Mouse (Mus musculus) midbrain, embryonic 13.5 days (tissue): ENCODE results near the gene Gfod1. TPM values are rescaled to one million over a fixed set of nuclear protein-coding genes. Genes with fewer than 3 reads are reported as not detected.
A peak's percentile ranks its signal among the peaks of the same experiment; 100 is the strongest.

ENCODE experiments used
- ATAC-seq: fragments of 200-750 bp; cut with Nextera tagmentation; 2 replicates; pipeline ENCODE4 v1.8.0; 2017; ENCODE audit warnings: mild to moderate bottlenecking, moderate TSS enrichment, moderate library complexity
- H3K27ac ChIP-seq: fragments of 300-500 bp; sonication (generic); 2 replicates; pipeline ENCODE4 v1.5.1; 2015; ENCODE audit warnings: inconsistent platforms, mild to moderate bottlenecking, moderate library complexity
- H3K27me3 ChIP-seq: fragments of 300-500 bp; sonication (generic); 2 replicates; pipeline ENCODE4 v1.6.1; 2015; ENCODE audit warnings: mild to moderate bottlenecking, inconsistent platforms
- H3K36me3 ChIP-seq: fragments of 300-500 bp; sonication (generic); 2 replicates; pipeline ENCODE4 v1.6.1; 2015; ENCODE audit warnings: mild to moderate bottlenecking, inconsistent platforms
- H3K4me1 ChIP-seq: fragments of 300-500 bp; sonication (generic); replicated peaks from 2 replicates; pipeline ENCODE4 v1.6.1; 2015; ENCODE audit warnings: inconsistent platforms
- H3K4me2 ChIP-seq: fragments of 300-500 bp; sonication (generic); replicated peaks from 2 replicates; pipeline ENCODE4 v1.6.1; 2015; ENCODE audit warnings: moderate library complexity, mild to moderate bottlenecking, inconsistent platforms
- H3K4me3 ChIP-seq: fragments of 300-500 bp; sonication (generic); replicated peaks from 2 replicates; pipeline ENCODE4 v1.5.1; 2015; ENCODE audit warnings: mild to moderate bottlenecking, inconsistent platforms
- H3K9ac ChIP-seq: fragments of 300-500 bp; sonication (generic); replicated peaks from 2 replicates; pipeline ENCODE4 v1.6.1; 2015; ENCODE audit warnings: mild to moderate bottlenecking, inconsistent platforms
- H3K9me3 ChIP-seq: fragments of 300-500 bp; sonication (generic); 2 replicates; pipeline ENCODE4 v1.6.1; 2016; ENCODE audit warnings: mild to moderate bottlenecking, inconsistent platforms
- WGBS: fragments of 180-500 bp; shearing (Covaris S2); methylation state at CpG from one replicate; pipeline ENCODE4 v1.1.7; 2015; 5-methylcytosine and 5-hydroxymethylcytosine counted together
- polyA plus RNA-seq: library from polyadenylated mRNA; unstranded; fragments of >200 nt; fragmentation: Nextera tagmentation; extraction: Ambion mirVana; gene quantifications from 2 replicates; pipeline ENCODE4 v1.2.1, GENCODE M21; 2015

Gfod1 gene
- polyA plus RNA-seq, 1 experiment from 2014 or later: 1.7 TPM

- ATAC-seq: 0 out of 2 replicates have a peak, but pooled peaks have one; percentile 17
- H3K27me3 ChIP-seq: no peaks in the 10 kb centered on the region
- no peaks in the 10 kb centered on the region for H3K9me3 ChIP-seq
- no peak overlapping the region for H3K4me2 ChIP-seq
- no peak overlapping the region; the same call in 1 of the 2 replicates for H3K27ac ChIP-seq
- WGBS: 89% methylated on average over 12 of the region's 12 CpGs
- H3K4me3 ChIP-seq: no peak overlapping the region
- H3K9ac ChIP-seq: no peak overlapping the region
- H3K4me1 ChIP-seq: peaks cover 9% of the 10 kb centered on the region; the same call in 1 of the 2 replicates
- H3K36me3 ChIP-seq: no peaks in the 10 kb centered on the region
These were observed 97.8 kb downstream of the Gfod1 start for GRCm38 (mm10) chr13:43206118-43206683.

DNA sequence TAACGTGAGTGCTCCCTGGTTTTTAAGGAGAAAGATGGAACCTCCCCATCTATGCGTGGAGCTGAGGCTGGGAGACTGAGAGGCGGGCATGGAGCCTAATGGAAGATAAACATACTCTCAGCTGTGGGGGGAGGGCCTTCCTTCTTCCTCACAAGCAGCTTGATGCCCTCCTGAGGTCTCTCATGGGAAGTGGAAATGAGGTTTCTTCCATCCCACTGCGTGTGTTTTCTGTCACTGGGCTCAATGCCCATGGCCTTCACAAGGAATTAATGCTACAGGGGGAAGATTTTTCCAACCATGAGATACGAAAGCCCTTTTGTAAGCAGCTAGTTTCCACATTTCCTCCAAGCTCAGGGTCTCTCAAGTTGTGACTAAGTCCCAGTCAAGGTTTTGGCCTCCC lies 100.3 kb downstream of the Gfod1 start:
- ATAC-seq: no peak
- H3K4me2 ChIP-seq: no peak overlapping the region
- no peak overlapping the region for H3K27ac ChIP-seq
- H3K4me1 ChIP-seq: no peaks in the 10 kb centered on the region
- H3K36me3 ChIP-seq: peaks cover 9% of the 10 kb centered on the region
- no peak overlapping the region for H3K4me3 ChIP-seq
- WGBS: 67% methylated on average over 5 of the region's 5 CpGs
- H3K9me3 ChIP-seq: no peaks in the 10 kb centered on the region
- no peaks in the 10 kb centered on the region for H3K27me3 ChIP-seq
- no peak overlapping the region for H3K9ac ChIP-seq

DNA sequence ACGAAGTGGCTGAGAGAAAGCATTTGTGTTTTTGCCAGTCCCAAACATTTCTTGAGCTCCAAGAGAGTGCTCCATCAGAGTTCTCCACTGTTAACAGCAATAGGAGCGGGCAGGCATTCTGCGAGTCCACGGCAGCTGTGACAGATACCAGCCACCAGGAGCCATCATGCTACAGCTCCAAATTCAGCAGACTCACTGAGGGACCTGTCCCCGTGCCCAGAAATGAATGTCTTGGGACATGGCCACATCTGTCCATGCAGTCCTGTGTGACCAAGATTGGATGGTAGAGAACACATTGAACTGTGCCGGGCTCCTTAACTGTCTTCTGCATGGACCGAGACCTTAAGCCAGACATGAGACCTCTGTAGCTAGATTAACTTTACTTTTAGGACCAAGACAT lies 100.7 kb downstream of the Gfod1 start:
- no peak for ATAC-seq
- H3K9me3 ChIP-seq: no peaks in the 10 kb centered on the region
- no peak overlapping the region for H3K4me3 ChIP-seq
- H3K4me1 ChIP-seq: no peaks in the 10 kb centered on the region
- H3K27ac ChIP-seq: no peak overlapping the region
- H3K36me3 ChIP-seq: peaks cover 9% of the 10 kb centered on the region
- no peak overlapping the region for H3K4me2 ChIP-seq
- H3K9ac ChIP-seq: no peak overlapping the region
- no peaks in the 10 kb centered on the region for H3K27me3 ChIP-seq
- 84% methylated on average over 7 of the region's 7 CpGs for whole genome bisulfite sequencing

DNA sequence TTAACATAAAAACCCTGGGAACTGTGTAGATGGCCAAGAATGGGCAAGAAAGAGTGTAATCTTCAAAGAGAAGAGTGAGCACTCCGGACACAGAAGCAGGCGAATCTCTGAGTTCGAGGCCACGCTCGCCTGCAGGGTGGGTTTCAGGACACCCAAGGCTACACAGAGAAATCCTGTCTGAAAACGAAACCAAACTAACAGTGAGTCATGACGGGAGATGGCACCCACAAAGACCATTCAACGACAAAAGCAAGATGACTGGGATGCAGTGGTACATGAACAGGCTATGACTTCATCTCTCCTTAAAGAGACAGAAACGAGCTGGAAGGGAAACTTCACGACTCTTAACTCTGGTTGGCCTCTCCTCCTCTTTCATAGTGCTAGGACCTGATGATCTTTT lies 101.6 kb downstream of the Gfod1 start:
- Histone ChIP-seq H3K4me1 (no peaks in the 10 kb centered on the region), H3K27ac (no peak overlapping the region), H3K27me3 (no peaks in the 10 kb centered on the region), H3K4me2 (no peak overlapping the region), H3K4me3 (no peak overlapping the region), H3K36me3 (peaks cover 9% of the 10 kb centered on the region), H3K9ac (no peak overlapping the region), H3K9me3 (no peaks in the 10 kb centered on the region)
- ATAC-seq: no peak
- WGBS: 84% methylated on average over 10 of the region's 10 CpGs

DNA sequence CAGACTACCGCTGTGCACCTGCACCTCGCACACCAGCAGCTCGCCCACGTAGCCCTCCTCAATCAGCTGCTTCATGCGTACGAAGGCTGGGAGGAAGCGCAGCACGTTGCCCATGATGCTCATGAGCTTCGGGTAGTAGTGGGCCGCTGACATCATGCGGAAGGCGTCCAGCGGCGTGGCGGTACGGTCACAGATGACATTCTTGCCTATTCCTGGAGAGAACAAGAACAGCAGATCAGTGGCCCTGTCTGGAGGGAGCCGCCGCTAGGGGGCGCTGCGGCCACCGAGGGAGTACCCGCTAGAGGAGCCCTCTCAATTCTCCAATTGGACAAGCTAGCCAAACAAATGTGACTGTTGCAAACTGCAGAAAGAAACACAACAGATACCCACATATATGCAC lies 102.9 kb downstream of the Gfod1 start:
- no peaks in the 10 kb centered on the region for H3K27me3 ChIP-seq
- no peak overlapping the region for H3K9ac ChIP-seq
- no peak for ATAC-seq
- 40% methylated on average over 22 of the region's 22 CpGs for WGBS
- H3K4me2 ChIP-seq: no peak overlapping the region
- H3K4me1 ChIP-seq: no peaks in the 10 kb centered on the region
- no peak overlapping the region for H3K27ac ChIP-seq
- H3K9me3 ChIP-seq: no peaks in the 10 kb centered on the region
- no peak overlapping the region for H3K4me3 ChIP-seq
- peaks cover 9% of the 10 kb centered on the region for H3K36me3 ChIP-seq

- peak; percentile 50 for ATAC-seq
- whole genome bisulfite sequencing: 76% methylated on average over 22 of the region's 22 CpGs
- Histone ChIP-seq H3K4me1 (no peaks in the 10 kb centered on the region), H3K9ac (no peak overlapping the region), H3K27me3 (no peaks in the 10 kb centered on the region), H3K36me3 (peaks cover 9% of the 10 kb centered on the region), H3K9me3 (no peaks in the 10 kb centered on the region), H3K4me3 (no peak overlapping the region), H3K27ac (no peak overlapping the region), H3K4me2 (no peak overlapping the region)
These were observed 103.5 kb downstream of the Gfod1 start for GRCm38 (mm10) chr13:43200473-43200872.

- H3K4me1 ChIP-seq: no peaks in the 10 kb centered on the region
- H3K27me3 ChIP-seq: no peaks in the 10 kb centered on the region
- H3K27ac ChIP-seq: no peak overlapping the region
- ATAC-seq: no peak
- H3K9ac ChIP-seq: no peak overlapping the region
- WGBS: 72% methylated on average over 5 of the region's 5 CpGs
- H3K36me3 ChIP-seq: peaks cover 9% of the 10 kb centered on the region
- H3K4me2 ChIP-seq: no peak overlapping the region
- no peak overlapping the region for H3K4me3 ChIP-seq
- H3K9me3 ChIP-seq: no peaks in the 10 kb centered on the region
These were observed 104.2 kb downstream of the Gfod1 start for GRCm38 (mm10) chr13:43199749-43200148.

- 85% methylated on average over 7 of the region's 7 CpGs for WGBS
- H3K9me3 ChIP-seq: no peaks in the 10 kb centered on the region
- H3K4me1 ChIP-seq: no peaks in the 10 kb centered on the region
- H3K27me3 ChIP-seq: no peaks in the 10 kb centered on the region
- no peak overlapping the region for H3K27ac ChIP-seq
- H3K36me3 ChIP-seq: peaks cover 9% of the 10 kb centered on the region
- no peak overlapping the region for H3K4me3 ChIP-seq
- H3K4me2 ChIP-seq: no peak overlapping the region
- H3K9ac ChIP-seq: no peak overlapping the region
- no peak for ATAC-seq
These were observed 104.7 kb downstream of the Gfod1 start for GRCm38 (mm10) chr13:43199282-43199681.

- H3K36me3 ChIP-seq: peaks cover 9% of the 10 kb centered on the region
- no peak overlapping the region for H3K27ac ChIP-seq
- WGBS: 58% methylated on average over 6 of the region's 6 CpGs
- no peak overlapping the region for H3K4me2 ChIP-seq
- no peak for ATAC-seq
- H3K9me3 ChIP-seq: no peaks in the 10 kb centered on the region
- H3K27me3 ChIP-seq: no peaks in the 10 kb centered on the region
- no peak overlapping the region for H3K9ac ChIP-seq
- H3K4me1 ChIP-seq: no peaks in the 10 kb centered on the region
- no peak overlapping the region for H3K4me3 ChIP-seq
These were observed 106.8 kb downstream of the Gfod1 start for GRCm38 (mm10) chr13:43197187-43197586.

GRCm38 (mm10) chr13:43196000-43196399 lies 108.0 kb downstream of the Gfod1 start:
- Histone ChIP-seq H3K27ac (no peak overlapping the region), H3K9ac (no peak overlapping the region), H3K36me3 (peaks cover 9% of the 10 kb centered on the region), H3K9me3 (no peaks in the 10 kb centered on the region), H3K4me1 (peaks cover 4% of the 10 kb centered on the region), H3K27me3 (no peaks in the 10 kb centered on the region), H3K4me2 (no peak overlapping the region), H3K4me3 (no peak overlapping the region)
- no peak for ATAC-seq
- WGBS: 67% methylated on average over 7 of the region's 7 CpGs

- Histone ChIP-seq H3K9me3 (no peaks in the 10 kb centered on the region), H3K27ac (no peak overlapping the region), H3K9ac (no peak overlapping the region), H3K27me3 (no peaks in the 10 kb centered on the region), H3K4me2 (no peak overlapping the region), H3K4me1 (peaks cover 4% of the 10 kb centered on the region), H3K4me3 (no peak overlapping the region), H3K36me3 (no peaks in the 10 kb centered on the region)
- no peak for ATAC-seq
- WGBS: 94% methylated on average over 8 of the region's 8 CpGs
These were observed 110.0 kb downstream of the Gfod1 start for GRCm38 (mm10) chr13:43193932-43194331.

DNA sequence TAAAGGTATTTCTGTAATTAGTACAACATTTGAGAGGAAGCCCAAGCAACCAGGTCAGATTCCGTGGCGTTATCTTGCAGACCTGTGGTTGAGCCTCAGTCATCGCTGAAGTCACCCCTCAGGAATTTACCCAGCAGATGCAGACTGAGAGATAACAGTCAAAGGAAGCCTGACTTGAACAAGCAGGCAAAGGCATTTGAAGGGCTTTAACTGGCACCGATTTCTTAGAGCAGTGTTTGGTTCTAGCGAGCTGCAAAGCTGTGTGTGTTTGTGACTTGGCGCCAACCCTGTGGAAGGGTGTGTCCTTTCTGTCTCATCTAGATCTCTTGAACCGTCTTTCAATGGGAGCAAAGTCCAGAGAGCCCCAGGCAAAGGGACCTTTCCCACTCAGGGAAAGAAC lies 110.7 kb downstream of the Gfod1 start:
- no peak for ATAC-seq
- Histone ChIP-seq H3K4me3 (no peak overlapping the region), H3K36me3 (no peaks in the 10 kb centered on the region), H3K9me3 (no peaks in the 10 kb centered on the region), H3K27me3 (no peaks in the 10 kb centered on the region), H3K4me2 (no peak overlapping the region), H3K27ac (no peak overlapping the region), H3K9ac (no peak overlapping the region), H3K4me1 (peaks cover 4% of the 10 kb centered on the region)
- 78% methylated on average over 7 of the region's 7 CpGs for WGBS

GRCm38 (mm10) chr13:43191741-43192192 lies 112.2 kb downstream of the Gfod1 start:
- WGBS: 13% methylated on average over 14 of the region's 14 CpGs
- H3K4me1 ChIP-seq: peaks cover 4% of the 10 kb centered on the region
- H3K27ac ChIP-seq: no peak overlapping the region
- H3K4me3 ChIP-seq: no peak overlapping the region
- H3K4me2 ChIP-seq: peak overlapping the region; percentile 30
- no peak overlapping the region for H3K9ac ChIP-seq
- H3K36me3 ChIP-seq: no peaks in the 10 kb centered on the region
- no peak for ATAC-seq
- H3K9me3 ChIP-seq: no peaks in the 10 kb centered on the region
- no peaks in the 10 kb centered on the region for H3K27me3 ChIP-seq
